Mouse (Mus musculus): Measurements from ENCODE around the gene Adamts17. TPM values are rescaled to one million over a fixed set of nuclear protein-coding genes. Genes with fewer than 3 reads are reported as not detected.
A peak's percentile ranks its signal among the peaks of the same experiment; 100 is the strongest.

Adamts17 gene
- polyA plus RNA-seq, 1 experiment: 4.5 TPM

- TF ChIP-seq POLR2A (IDR thresholded peaks at IDR 0.05; ENCODE audit: borderline replicate concordance, extremely low read depth, insufficient read depth, insufficient read length, poor library complexity, severe bottlenecking): no peak
- TF ChIP-seq CTCF (IDR thresholded peaks at IDR 0.05; ENCODE audit: borderline replicate concordance, extremely low read depth, insufficient read depth, insufficient read length): no peak
- DNase-seq (ENCODE audit: low read depth): peak; percentile 7
These were observed 328.8 kb downstream of the Adamts17 start for GRCm38 (mm10) chr7:67168288-67168687.

DNA sequence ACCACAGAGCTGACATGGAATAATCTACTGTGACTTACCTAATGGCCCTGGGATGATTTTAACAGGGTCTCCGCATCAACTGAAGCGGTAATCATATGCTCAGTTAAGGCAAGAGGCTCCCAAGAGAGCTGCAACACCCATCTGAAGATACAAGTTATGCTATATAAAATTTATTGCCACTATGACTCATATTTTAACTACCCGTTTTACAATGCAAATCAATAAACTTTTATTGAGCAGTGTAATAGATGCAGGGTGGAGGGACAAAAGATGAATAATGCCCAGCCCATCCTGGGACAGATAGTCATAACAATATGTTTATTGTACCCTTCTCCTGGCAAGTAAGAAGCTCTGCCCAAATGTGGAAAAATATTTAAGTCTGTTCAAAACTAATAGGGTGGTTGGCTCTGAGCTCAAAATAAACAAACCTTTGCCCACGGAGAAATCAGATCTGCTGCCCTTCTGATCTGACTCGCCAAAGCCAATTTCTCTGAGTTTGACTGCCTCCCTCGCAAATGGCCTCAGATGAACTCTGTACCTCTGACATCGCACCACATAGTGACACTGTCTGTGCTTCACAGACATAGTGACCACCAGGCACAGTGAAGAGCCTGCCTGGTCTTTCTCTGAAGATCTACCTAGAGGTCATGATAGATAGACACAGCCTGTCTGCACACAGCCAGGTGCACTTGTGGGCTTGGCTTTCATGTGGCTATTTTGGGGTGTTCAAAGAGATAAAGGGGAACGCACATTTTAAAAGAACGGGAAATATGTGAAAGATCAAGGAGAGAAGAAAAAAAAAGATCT, 329.4 kb downstream of the Adamts17 start:
- DNase-seq (ENCODE audit: low read depth): peak; percentile 38
- no peak for TF ChIP-seq CTCF (IDR thresholded peaks at IDR 0.05; ENCODE audit: borderline replicate concordance, extremely low read depth, insufficient read depth, insufficient read length)
- no peak for TF ChIP-seq POLR2A (IDR thresholded peaks at IDR 0.05; ENCODE audit: borderline replicate concordance, extremely low read depth, insufficient read depth, insufficient read length, poor library complexity, severe bottlenecking)

GRCm38 (mm10) chr7:67173522-67174195, 334.1 kb downstream of the Adamts17 start:
- TF ChIP-seq POLR2A (IDR thresholded peaks at IDR 0.05; ENCODE audit: borderline replicate concordance, extremely low read depth, insufficient read depth, insufficient read length, poor library complexity, severe bottlenecking) (no peak), CTCF (IDR thresholded peaks at IDR 0.05; ENCODE audit: borderline replicate concordance, extremely low read depth, insufficient read depth, insufficient read length) (no peak)
- DNase-seq (ENCODE audit: low read depth): peak; percentile 53

DNA sequence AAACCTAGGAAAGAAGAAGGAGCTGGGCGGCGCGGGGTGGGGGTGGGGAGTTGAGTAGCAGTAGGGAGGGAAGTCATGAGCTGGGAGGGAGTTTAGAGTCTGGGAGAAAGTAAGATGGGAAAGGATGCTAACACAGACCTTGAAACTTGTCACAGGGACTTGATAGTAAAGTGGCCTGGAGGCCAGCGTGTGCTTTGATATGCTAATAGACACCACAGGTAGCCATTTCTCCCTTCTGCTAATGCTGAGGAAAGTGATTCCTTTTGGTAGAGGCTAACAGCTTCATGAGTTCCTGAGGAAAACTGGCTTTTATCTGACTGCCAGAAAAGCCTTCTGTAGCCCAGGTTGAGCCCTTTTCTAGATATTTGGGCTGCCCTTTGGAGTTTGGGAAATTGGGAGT, 344.3 kb downstream of the Adamts17 start:
- TF ChIP-seq CTCF (IDR thresholded peaks at IDR 0.05; ENCODE audit: borderline replicate concordance, extremely low read depth, insufficient read depth, insufficient read length) (no peak), POLR2A (IDR thresholded peaks at IDR 0.05; ENCODE audit: borderline replicate concordance, extremely low read depth, insufficient read depth, insufficient read length, poor library complexity, severe bottlenecking) (no peak)
- DNase-seq (ENCODE audit: low read depth): peak; percentile 43

DNA sequence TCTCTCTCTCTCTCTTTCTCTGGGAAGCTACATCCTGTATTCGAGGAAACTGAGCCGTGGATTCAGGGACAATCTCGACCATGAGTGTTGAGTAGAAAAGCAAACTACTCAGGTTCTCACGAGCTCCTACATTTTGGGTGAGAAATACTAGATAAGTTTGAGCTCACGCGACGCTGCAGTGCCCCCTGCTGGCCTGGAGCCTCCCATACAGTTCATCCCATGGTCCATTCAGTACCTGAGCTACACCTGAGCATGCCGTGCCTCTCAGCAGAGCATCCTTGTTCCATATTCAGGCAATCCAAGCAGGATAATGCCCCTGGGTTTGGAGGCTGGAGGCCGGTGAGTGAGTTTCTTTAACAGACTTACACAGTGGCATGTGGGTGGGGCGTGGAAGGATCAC, 359.9 kb downstream of the Adamts17 start:
- DNase-seq (ENCODE audit: low read depth): peak; percentile 71
- TF ChIP-seq POLR2A (IDR thresholded peaks at IDR 0.05; ENCODE audit: borderline replicate concordance, extremely low read depth, insufficient read depth, insufficient read length, poor library complexity, severe bottlenecking) (no peak), CTCF (IDR thresholded peaks at IDR 0.05; ENCODE audit: borderline replicate concordance, extremely low read depth, insufficient read depth, insufficient read length) (peak; percentile 89)

Other genes with a start within 250 kb of the Adamts17 start
- 10.3 and 13.0 TPM in 2 replicates for gene Asb7, start 150.1 kb upstream of the Adamts17 start, polyA plus RNA-seq (2012; rRNA removed)
- 19.3 and 23.2 TPM in 2 replicates for gene Lins1, start 149.8 kb upstream of the Adamts17 start, polyA plus RNA-seq (2012; rRNA removed)
- gene Cers3, start 96.2 kb upstream of the Adamts17 start, polyA plus RNA-seq (2012; rRNA removed): 0.62 and 0.70 TPM in 2 replicates

Measured in brain, embryonic 14.5 days (tissue).